ENCODE assay signal across 8 mouse cellular contexts in genomic region chr10:94514091-94514505, GRCm38 (mm10).
A peak's percentile ranks its signal among the peaks of the same experiment; 100 is the strongest.
DNase-seq lines count a peak whose midpoint lies in the region; ATAC-seq and TF ChIP-seq lines count a peak whose summit lies in the region.

No protein-coding gene starts in this region.

- peak overlapping the region; percentile 92 for H3K9ac ChIP-seq in heart, embryonic 12.5 days
- H3K9ac ChIP-seq in ES-E14 (ENCODE audit: insufficient read depth, low read depth, low read length, poor library complexity, severe bottlenecking): peak overlapping the region; percentile 69; the same call in 1 of the 2 replicates
- no peak overlapping the region; the same call in 1 of the 2 replicates for H3K9ac ChIP-seq in forebrain, embryonic 16.5 days (replicated peaks; ENCODE audit: low read depth, low read length)
- no peak overlapping the region; the same call in 1 of the 2 replicates for H3K9ac ChIP-seq in liver, embryonic 16.5 days (ENCODE audit: low read depth, low read length)

- no peaks in the 10 kb centered on the region for H3K27me3 ChIP-seq in heart, embryonic 12.5 days (replicated peaks)
- peaks cover 13% of the 10 kb centered on the region for H3K27me3 ChIP-seq in forebrain, embryonic 16.5 days (replicated peaks; ENCODE audit: control insufficient read depth, insufficient read depth, low read length)
- peaks cover 45% of the 10 kb centered on the region for H3K27me3 ChIP-seq in liver, embryonic 16.5 days (ENCODE audit: control insufficient read depth, insufficient read depth, low read depth, low read length)

- no peak overlapping the region for H3K27ac ChIP-seq in heart, embryonic 12.5 days (ENCODE audit: poor library complexity, severe bottlenecking)
- no peak overlapping the region for H3K27ac ChIP-seq in ES-E14 (ENCODE audit: insufficient read depth, low read depth, low read length, poor library complexity, severe bottlenecking)
- no peak overlapping the region for H3K27ac ChIP-seq in forebrain, embryonic 16.5 days (ENCODE audit: low read length)
- H3K27ac ChIP-seq in liver, embryonic 16.5 days (ENCODE audit: low read length): no peak overlapping the region; the same call in 1 of the 2 replicates

- in situ Hi-C loops in ES-E14 (cut with MboI; ENCODE audit: low sequenced_read_pairs in 2 of 2, unreplicated experiment in 2 of 2): no loop called here

- no peak for ATAC-seq in heart, embryonic 12.5 days (ENCODE audit: insufficient number of reproducible peaks, low FRiP score)
- 0 out of 2 replicates have a peak, but pooled peaks have one; percentile 0 for ATAC-seq in forebrain, embryonic 16.5 days
- no peak for ATAC-seq in liver, embryonic 16.5 days (ENCODE audit: low read depth)
- no peak for ATAC-seq in erythroid progenitor cell, adult 5-6 weeks (replicated peaks; ENCODE audit: low FRiP score, poor library complexity, severe bottlenecking)

- H3K9me3 ChIP-seq in heart, embryonic 12.5 days (replicated peaks): no peaks in the 10 kb centered on the region
- no peaks in the 10 kb centered on the region for H3K9me3 ChIP-seq in ES-E14 (ENCODE audit: control insufficient read depth, insufficient read depth, low read depth, low read length)
- no peaks in the 10 kb centered on the region for H3K9me3 ChIP-seq in forebrain, embryonic 16.5 days (ENCODE audit: control insufficient read depth, low read length)
- H3K9me3 ChIP-seq in liver, embryonic 16.5 days (replicated peaks; ENCODE audit: control insufficient read depth, low read length): no peaks in the 10 kb centered on the region

- H3K4me3 ChIP-seq in heart, embryonic 12.5 days: peak overlapping the region; percentile 85
- peak overlapping the region; percentile 68 to 86 for H3K4me3 ChIP-seq in ES-E14 (ENCODE audit: insufficient read depth in 1 of 2, low read depth in 1 of 2, low read length in 2 of 2, poor library complexity in 1 of 2, severe bottlenecking in 1 of 2)
- H3K4me3 ChIP-seq in forebrain, embryonic 16.5 days (replicated peaks; ENCODE audit: low read length): peak overlapping the region; percentile 74
- H3K4me3 ChIP-seq in liver, embryonic 16.5 days (ENCODE audit: low read depth, low read length): peak overlapping the region; percentile 70

- 1% methylated on average over 12 of the region's 12 CpGs for WGBS in heart, embryonic 12.5 days
- WGBS in forebrain, embryonic 16.5 days: 2% methylated on average over 12 of the region's 12 CpGs
- 4% methylated on average over 12 of the region's 12 CpGs for WGBS in liver, embryonic 16.5 days (ENCODE audit: insufficient replicate concordance)

- peak overlapping the region; percentile 85 for H3K4me2 ChIP-seq in heart, embryonic 12.5 days
- H3K4me2 ChIP-seq in forebrain, embryonic 16.5 days (ENCODE audit: low read length): peak overlapping the region; percentile 99
- H3K4me2 ChIP-seq in liver, embryonic 16.5 days (ENCODE audit: low read depth, low read length): peak overlapping the region; percentile 77

- no peak for DNase-seq in heart, adult 18-20 months
- DNase-seq in ES-E14 (ENCODE audit: low read depth, low spot score): no peak
- DNase-seq in cerebellum, postnatal 25 days: no peak
- DNase-seq in thymus, postnatal 10 days (ENCODE audit: low spot score in 2 of 2): no peak

- no peaks in the 10 kb centered on the region for H3K36me3 ChIP-seq in heart, embryonic 12.5 days
- no peaks in the 10 kb centered on the region for H3K36me3 ChIP-seq in ES-E14 (ENCODE audit: control insufficient read depth, insufficient read depth, low read length, poor library complexity, severe bottlenecking)
- H3K36me3 ChIP-seq in forebrain, embryonic 16.5 days (ENCODE audit: control insufficient read depth, insufficient read depth): no peaks in the 10 kb centered on the region
- H3K36me3 ChIP-seq in liver, embryonic 16.5 days (ENCODE audit: control insufficient read depth, insufficient read depth): no peaks in the 10 kb centered on the region

- H3K4me1 ChIP-seq in heart, embryonic 12.5 days (replicated peaks): peaks cover 13% of the 10 kb centered on the region
- no peaks in the 10 kb centered on the region for H3K4me1 ChIP-seq in ES-E14 (ENCODE audit: control insufficient read depth in 2 of 2, insufficient read depth in 2 of 2, low read length in 2 of 2, poor library complexity in 1 of 2)
- peaks cover 18% of the 10 kb centered on the region for H3K4me1 ChIP-seq in forebrain, embryonic 16.5 days (replicated peaks; ENCODE audit: control insufficient read depth, insufficient read depth, low read length)
- no peaks in the 10 kb centered on the region; the same call in none of the 2 replicates for H3K4me1 ChIP-seq in liver, embryonic 16.5 days (ENCODE audit: control insufficient read depth, low read depth, low read length)

TF ChIP-seq in ES-E14, 5 proteins besides CTCF, POLR2A, EP300 and RAD21:
- TF ChIP-seq ZNF384 (IDR thresholded peaks at IDR 0.05; ENCODE audit: low read depth, low read length) (no peak), CHD2 (IDR thresholded peaks at IDR 0.05; ENCODE audit: low read depth, low read length) (no peak), HCFC1 (IDR thresholded peaks at IDR 0.05; ENCODE audit: borderline replicate concordance, insufficient read depth, low read length) (no peak), ZC3H11A (IDR thresholded peaks at IDR 0.05; ENCODE audit: borderline replicate concordance, low read depth, low read length) (no peak), MAFK (IDR thresholded peaks at IDR 0.05; ENCODE audit: insufficient read depth, low read depth, low read length) (no peak)

Comparison
In these comparisons a context has a peak if more than half of its experiments do, and no peak if none do; other contexts are left out.
1. H3K9ac ChIP-seq: peak in heart, embryonic 12.5 days (single experiment) and ES-E14 (single experiment); none in forebrain, embryonic 16.5 days (single experiment) and liver, embryonic 16.5 days (single experiment).
2. Peak in every context shown above with its lines, with median percentiles within 50 percentile points of each other: H3K4me2 ChIP-seq and H3K4me3 ChIP-seq.